Mouse (Mus musculus): ENCODE results near the gene Senp6.

DNA sequence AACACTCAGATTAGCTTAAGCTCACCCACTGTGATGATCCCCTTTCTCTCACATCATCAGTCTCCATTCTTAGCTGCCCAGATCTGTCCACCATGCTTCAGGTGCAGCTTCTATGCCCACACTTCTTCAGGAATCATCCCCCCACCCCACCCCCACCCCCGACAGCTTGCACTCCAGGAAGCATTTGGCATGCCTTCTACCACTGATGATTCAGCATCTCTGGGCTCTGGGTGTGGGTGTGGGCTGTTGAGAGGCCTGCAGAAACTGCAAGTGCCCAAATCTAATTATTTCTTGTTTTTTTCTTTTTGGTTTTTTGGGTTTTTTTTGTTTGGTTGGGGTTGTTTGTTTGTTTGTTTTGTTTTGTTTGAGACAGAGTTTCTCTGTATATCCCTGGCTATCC lies 45.1 kb upstream of the Senp6 start:
- TF ChIP-seq GATA1 (IDR thresholded peaks at IDR 0.05; ENCODE audit: borderline replicate concordance, low read length) = no peak
- TF ChIP-seq FLI1 (IDR thresholded peaks at IDR 0.05; ENCODE audit: low read length) = no peak
